Mouse (Mus musculus) heart, postnatal 14 days (tissue): ENCODE results near the gene Sergef. TPM values are rescaled to one million over a fixed set of nuclear protein-coding genes. Genes with fewer than 3 reads are reported as not detected.

ENCODE experiments used
- DNase-seq, 2 experiments: peaks; one replicate each; pipeline ENCODE4 v3.0.0; 2021 to 2022
- intact Hi-C: fragments of 180-260 bp; cut with DNase I; formaldehyde crosslinking; loops from one replicate; pipeline ENCODE4 v1.15.1; 2025
- total RNA-seq, 2 experiments: library from RNA; stranded (reverse); gene quantifications; 2 replicates each; pipeline ENCODE4 v1.2.3; 2021

Gene Sergef
- total RNA-seq, 2 experiments from 2014 or later = 3.7 to 4.1 TPM

GRCm38 (mm10) chr7:46618416-46619110 lies 21.0 kb downstream of the Sergef start:
- intact Hi-C loops = no loop called here
- no peak for DNase-seq

- DNase-seq = no peak
- intact Hi-C loops = no loop called here
These were observed 23.1 kb downstream of the Sergef start for GRCm38 (mm10) chr7:46616429-46617005.

GRCm38 (mm10) chr7:46615256-46615977 lies 24.2 kb downstream of the Sergef start:
- DNase-seq = peak in 1 of 2 experiments; percentile 20
- intact Hi-C loops = no loop called here

- DNase-seq = no peak
- intact Hi-C loops = no loop called here
These were observed 25.3 kb downstream of the Sergef start for GRCm38 (mm10) chr7:46614263-46614662.

GRCm38 (mm10) chr7:46613091-46613490 lies 26.5 kb downstream of the Sergef start:
- intact Hi-C loops = no loop called here
- DNase-seq = no peak

- intact Hi-C loops = no loop called here
- no peak for DNase-seq
These were observed 27.1 kb downstream of the Sergef start for GRCm38 (mm10) chr7:46612421-46612937.

GRCm38 (mm10) chr7:46611970-46612369 lies 27.6 kb downstream of the Sergef start:
- intact Hi-C loops = no loop called here
- DNase-seq = peak in 1 of 2 experiments; percentile 31

- intact Hi-C loops = no loop called here
- no peak for DNase-seq
These were observed 30.3 kb downstream of the Sergef start for GRCm38 (mm10) chr7:46609317-46609716.

GRCm38 (mm10) chr7:46607428-46608055 lies 32.1 kb downstream of the Sergef start:
- peak; percentile 32 to 71 for DNase-seq
- intact Hi-C loops = loop anchor here (1.0 to 2.0 kb wide), 3 partner anchors 214 to 511 kb away; no protein-coding TSS in a partner anchor

- intact Hi-C loops = loop anchor here (1.0 to 2.0 kb wide), 3 partner anchors 214 to 510 kb away; no protein-coding TSS in a partner anchor
- DNase-seq = no peak
These were observed 32.6 kb downstream of the Sergef start for GRCm38 (mm10) chr7:46607031-46607426.

- DNase-seq = peak; percentile 73 to 85
- intact Hi-C loops = loop anchor here (1.0 to 2.0 kb wide), 3 partner anchors 213 to 510 kb away; no protein-coding TSS in a partner anchor
These were observed 33.1 kb downstream of the Sergef start for GRCm38 (mm10) chr7:46606391-46607030.

- DNase-seq = no peak
- intact Hi-C loops = no loop called here
These were observed 36.6 kb downstream of the Sergef start for GRCm38 (mm10) chr7:46603051-46603450.

- no peak for DNase-seq
- intact Hi-C loops = no loop called here
These were observed 37.5 kb downstream of the Sergef start for GRCm38 (mm10) chr7:46602079-46602478.

- intact Hi-C loops = no loop called here
- no peak for DNase-seq
These were observed 38.5 kb downstream of the Sergef start for GRCm38 (mm10) chr7:46601097-46601496.

- DNase-seq = no peak
- intact Hi-C loops = no loop called here
These were observed 42.6 kb downstream of the Sergef start for GRCm38 (mm10) chr7:46597006-46597405.

- intact Hi-C loops = no loop called here
- DNase-seq = no peak
These were observed 48.1 kb downstream of the Sergef start for GRCm38 (mm10) chr7:46591546-46591945.

- no peak for DNase-seq
- intact Hi-C loops = no loop called here
These were observed 50.4 kb downstream of the Sergef start for GRCm38 (mm10) chr7:46589181-46589580.

- DNase-seq = no peak
- intact Hi-C loops = no loop called here
These were observed 51.6 kb downstream of the Sergef start for GRCm38 (mm10) chr7:46588005-46588404.

- intact Hi-C loops = no loop called here
- DNase-seq = no peak
These were observed 52.1 kb downstream of the Sergef start for GRCm38 (mm10) chr7:46587466-46587865.

GRCm38 (mm10) chr7:46586621-46587216 lies 52.9 kb downstream of the Sergef start:
- intact Hi-C loops = no loop called here

More at GRCm38 (mm10) chr7:46586621-46587216, 52.9 kb downstream of the Sergef start:
- no peak for DNase-seq
